Mouse (Mus musculus) megakaryocyte progenitor cell, adult 5-6 weeks (primary cell): Measurements from ENCODE around the gene Samd1. TPM values are rescaled to one million over a fixed set of nuclear protein-coding genes. Genes with fewer than 3 reads are reported as not detected.

ENCODE experiments used
- ATAC-seq: replicated peaks from 2 replicates; pipeline ENCODE4 v1.8.0; 2016; ENCODE audit warnings: mild to moderate bottlenecking, moderate TSS enrichment, inconsistent platforms; ENCODE audit not compliant: poor library complexity
- total RNA-seq, 2 experiments: library from RNA; stranded (forward) in 1 of 2; stranded (reverse) in 1 of 2; fragments of 157-497, 149-512 nt in 1 of 2; fragments of 200-1000 nt in 1 of 2; gene quantifications; 2 replicates each; pipeline versions ENCODE4 v1.2.3 to v1.2.4; 2015 to 2017

Samd1 gene
- total RNA-seq, 2 experiments from 2014 or later: 45.7 to 64.6 TPM

DNA sequence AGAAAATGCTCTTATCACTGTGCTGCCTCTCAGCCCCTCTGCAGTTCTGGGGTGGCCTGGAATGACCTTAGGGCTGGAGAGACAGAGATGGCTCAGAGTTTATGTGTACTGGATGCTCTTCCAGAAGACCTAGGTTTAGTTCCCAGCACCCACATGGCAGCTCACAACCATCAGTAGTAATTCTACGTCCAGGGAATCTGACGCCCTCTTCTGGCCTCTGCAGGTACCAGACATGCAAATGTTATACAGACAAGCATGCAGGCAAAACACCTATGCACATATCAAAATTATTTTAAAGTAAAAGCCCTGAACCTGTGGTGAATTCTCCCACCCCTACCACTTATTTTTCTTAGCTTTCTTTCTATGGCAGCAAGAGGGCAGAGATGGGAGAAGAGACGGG lies 49.0 kb downstream of the Samd1 start:
- ATAC-seq: no peak

DNA sequence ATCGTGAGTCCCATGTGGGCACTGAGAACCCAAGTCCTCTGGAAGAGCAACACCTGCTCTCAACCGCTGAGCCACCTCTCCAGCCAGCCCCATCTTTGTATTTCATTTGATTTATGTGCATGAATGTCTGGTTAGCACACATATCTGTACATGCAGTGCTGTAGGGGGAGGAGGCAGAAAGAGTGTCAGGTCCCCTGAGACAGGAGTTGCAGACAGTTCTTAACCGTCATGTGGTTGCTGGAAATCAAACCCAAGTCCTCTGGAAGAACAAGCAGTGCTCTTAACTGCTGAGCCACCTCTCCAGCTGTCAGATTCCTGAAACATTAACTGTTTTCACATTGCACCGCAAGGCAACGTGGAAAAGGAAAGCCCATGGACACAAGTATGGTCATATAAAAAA lies 50.7 kb downstream of the Samd1 start:
- ATAC-seq: no peak

Other genes with a start within 250 kb of the Samd1 start
- gene Adgrl1, start 97.6 kb upstream of the Samd1 start, total RNA-seq (2015): 2.9 and 5.9 TPM in 2 replicates
- 2.3 and 2.4 TPM in 2 replicates for gene Adgrl1, start 97.6 kb upstream of the Samd1 start, total RNA-seq (2017)
- gene Gm10644, start 42.5 kb upstream of the Samd1 start, total RNA-seq (2015): not detected in 2 replicates
- 0.46 TPM in 1 of 2 replicates, not detected in the other for gene Gm10644, start 42.5 kb upstream of the Samd1 start, total RNA-seq (2017)
- gene Asf1b, start 42.2 kb upstream of the Samd1 start, total RNA-seq (2015): 40.3 and 51.0 TPM in 2 replicates
- gene Asf1b, start 42.2 kb upstream of the Samd1 start, total RNA-seq (2017): 32.5 and 38.1 TPM in 2 replicates
- 23.8 and 24.8 TPM in 2 replicates for gene Prkaca, start 24.7 kb upstream of the Samd1 start, total RNA-seq (2015)
- gene Prkaca, start 24.7 kb upstream of the Samd1 start, total RNA-seq (2017): 22.4 and 24.0 TPM in 2 replicates
- 0.67 TPM in 1 of 2 replicates, not detected in the other for gene 1700067K01Rik, start 3.8 kb downstream of the Samd1 start, total RNA-seq (2015)
- gene 1700067K01Rik, start 3.8 kb downstream of the Samd1 start, total RNA-seq (2017): 0.37 and 2.0 TPM in 2 replicates
- gene 2210011C24Rik, start 14.5 kb downstream of the Samd1 start, total RNA-seq (2015): not detected in 2 replicates
- gene 2210011C24Rik, start 14.5 kb downstream of the Samd1 start, total RNA-seq (2017): not detected in 2 replicates
- not detected in 2 replicates for gene Palm3, start 23.8 kb downstream of the Samd1 start, total RNA-seq (2015)
- not detected in 2 replicates for gene Palm3, start 23.8 kb downstream of the Samd1 start, total RNA-seq (2017)
- gene Il27ra, start 44.9 kb downstream of the Samd1 start, total RNA-seq (2015): 0.85 and 1.9 TPM in 2 replicates
- 1.9 TPM in 2 replicates for gene Il27ra, start 44.9 kb downstream of the Samd1 start, total RNA-seq (2017)
- gene Rln3, start 47.3 kb downstream of the Samd1 start, total RNA-seq (2015): not detected in 2 replicates
- not detected in 2 replicates for gene Rln3, start 47.3 kb downstream of the Samd1 start, total RNA-seq (2017)
- gene Gm10643, start 67.5 kb downstream of the Samd1 start, total RNA-seq (2015): 1.9 and 2.0 TPM in 2 replicates
- 1.5 and 1.6 TPM in 2 replicates for gene Gm10643, start 67.5 kb downstream of the Samd1 start, total RNA-seq (2017)
- 7.9 and 9.5 TPM in 2 replicates for gene Rfx1, start 69.2 kb downstream of the Samd1 start, total RNA-seq (2015)
- gene Rfx1, start 69.2 kb downstream of the Samd1 start, total RNA-seq (2017): 2.5 and 3.2 TPM in 2 replicates
- gene Dcaf15, start 107.1 kb downstream of the Samd1 start, total RNA-seq (2015): 13.2 and 14.3 TPM in 2 replicates
- gene Dcaf15, start 107.1 kb downstream of the Samd1 start, total RNA-seq (2017): 20.5 and 22.0 TPM in 2 replicates
- gene Podnl1, start 128.3 kb downstream of the Samd1 start, total RNA-seq (2015): 0.05 TPM in 1 of 2 replicates, not detected in the other
- gene Podnl1, start 128.3 kb downstream of the Samd1 start, total RNA-seq (2017): 0.54 TPM in 1 of 2 replicates, not detected in the other
- gene Cc2d1a, start 150.3 kb downstream of the Samd1 start, total RNA-seq (2015): 7.3 and 8.0 TPM in 2 replicates
- 5.7 and 8.0 TPM in 2 replicates for gene Cc2d1a, start 150.3 kb downstream of the Samd1 start, total RNA-seq (2017)
- gene 4930432K21Rik, start 150.4 kb downstream of the Samd1 start, total RNA-seq (2015): 0.17 and 0.32 TPM in 2 replicates
- 2.1 and 2.2 TPM in 2 replicates for gene 4930432K21Rik, start 150.4 kb downstream of the Samd1 start, total RNA-seq (2017)
- gene Nanos3, start 187.5 kb downstream of the Samd1 start, total RNA-seq (2015): 0.54 and 1.7 TPM in 2 replicates
- gene Nanos3, start 187.5 kb downstream of the Samd1 start, total RNA-seq (2017): 3.5 TPM in 1 of 2 replicates, not detected in the other
- 3.2 and 3.4 TPM in 2 replicates for gene Zswim4, start 239.4 kb downstream of the Samd1 start, total RNA-seq (2015)
- gene Zswim4, start 239.4 kb downstream of the Samd1 start, total RNA-seq (2017): 4.2 and 5.0 TPM in 2 replicates